Mouse (Mus musculus) cortical plate, adult 2 months (tissue): ENCODE results near the gene Jade1.

ENCODE experiments used
- CTCF ChIP-seq: fragments of 200-500 bp; IDR thresholded peaks from 2 replicates; pipeline ENCODE4 v1.5.1; 2011; ENCODE audit warnings: mild to moderate bottlenecking, control low read depth, low read length; ENCODE audit not compliant: insufficient read depth; ENCODE audit errors: extremely low read depth
- POLR2A ChIP-seq: fragments of 200-500 bp; IDR thresholded peaks from 2 replicates; pipeline ENCODE4 v1.6.1; 2011; ENCODE audit warnings: mild to moderate bottlenecking, low read length, control low read depth; ENCODE audit not compliant: insufficient read depth; ENCODE audit errors: extremely low read depth

DNA sequence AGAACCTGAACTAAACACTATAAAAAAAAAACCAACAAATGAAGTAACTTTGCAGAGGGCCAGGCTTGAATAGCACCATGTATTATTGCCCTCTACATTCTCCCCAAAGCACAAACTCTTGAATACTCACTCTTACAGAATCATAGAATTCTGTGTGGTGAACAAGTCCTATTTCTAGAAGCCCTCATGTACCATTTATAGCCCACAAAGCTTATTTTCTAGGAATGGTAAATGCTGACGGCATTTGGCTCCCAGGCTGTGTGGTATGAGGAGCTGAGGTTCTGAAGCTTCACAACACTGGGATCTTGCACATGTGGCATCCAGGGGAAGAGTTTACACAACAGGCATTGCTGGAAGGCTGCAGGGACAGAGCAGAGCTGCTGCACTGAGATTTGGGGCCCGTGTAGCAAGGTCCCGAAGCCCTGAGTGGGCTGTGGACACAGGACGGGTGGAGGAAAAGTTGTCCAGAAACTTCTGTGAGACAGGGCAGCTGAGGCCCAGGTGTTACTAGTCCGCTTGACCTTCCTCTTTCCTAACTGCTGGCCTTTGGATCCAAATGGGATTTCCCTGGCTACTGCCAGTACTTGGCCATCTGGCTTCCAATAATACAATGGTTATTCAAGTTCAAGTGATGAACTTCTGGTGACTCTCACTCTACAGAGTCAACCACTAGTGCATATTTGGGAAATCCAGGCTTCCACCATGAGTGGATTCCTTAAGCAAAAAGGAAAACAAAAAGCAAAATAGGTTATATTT is 58.9 kb downstream of the Jade1 start:
- TF ChIP-seq CTCF (no peak), POLR2A (no peak)
